Mouse (Mus musculus) stomach, postnatal 0 days (tissue): ENCODE measurements around the gene Cox17.

Source experiments
- CTCF ChIP-seq: IDR thresholded peaks from 2 replicates; pipeline ENCODE4 v1.5.1; 2016; ENCODE audit warnings: antibody characterized with exemption, low read depth, mild to moderate bottlenecking, moderate library complexity
- EP300 ChIP-seq: optimal IDR thresholded peaks from 2 replicates; pipeline ENCODE3; 2016; ENCODE audit warnings: antibody characterized with exemption

GRCm38 (mm10) chr16:38352031-38352430, 5.2 kb downstream of the Cox17 start:
- TF ChIP-seq CTCF = no peak
- TF ChIP-seq EP300 = no peak
